Mouse (Mus musculus): ENCODE results near the gene 2310011J03Rik. TPM values are rescaled to one million over a fixed set of nuclear protein-coding genes. Genes with fewer than 3 reads are reported as not detected.
A peak's percentile ranks its signal among the peaks of the same experiment; 100 is the strongest.

The 2310011J03Rik gene
- polyA plus RNA-seq, 1 experiment: 47.8 TPM

GRCm38 (mm10) chr10:80297526-80298133 lies 22.7 kb downstream of the 2310011J03Rik start:
- no peak for DNase-seq
- no peaks in the 10 kb centered on the region for H3K36me3 ChIP-seq (ENCODE audit: control insufficient read depth, insufficient read depth, low read length)
- TF ChIP-seq POLR2A (IDR thresholded peaks at IDR 0.05; ENCODE audit: low read depth, low read length) (no peak), CTCF (conservative IDR thresholded peaks at IDR 0.05; ENCODE audit: insufficient read depth, insufficient read length, low read depth, low read length) (no peak)
- no peak overlapping the region for H3K4me3 ChIP-seq (ENCODE audit: insufficient read depth, low read depth, low read length)
- H3K27ac ChIP-seq (ENCODE audit: insufficient read depth, low read depth, low read length): no peak overlapping the region
- H3K27me3 ChIP-seq (replicated peaks; ENCODE audit: control insufficient read depth, insufficient read depth, low read length): no peaks in the 10 kb centered on the region
- H3K4me1 ChIP-seq (ENCODE audit: control insufficient read depth, insufficient read depth, low read length): peaks cover 3% of the 10 kb centered on the region
- 77% methylated on average over 8 of the region's 8 CpGs for WGBS

GRCm38 (mm10) chr10:80296824-80297223 lies 23.5 kb downstream of the 2310011J03Rik start:
- WGBS: 96% methylated on average over 5 of the region's 5 CpGs
- H3K27ac ChIP-seq (ENCODE audit: insufficient read depth, low read depth, low read length): no peak overlapping the region
- DNase-seq: no peak
- H3K36me3 ChIP-seq (ENCODE audit: control insufficient read depth, insufficient read depth, low read length): no peaks in the 10 kb centered on the region
- H3K4me1 ChIP-seq (ENCODE audit: control insufficient read depth, insufficient read depth, low read length): peaks cover under 1% of the 10 kb centered on the region
- H3K27me3 ChIP-seq (replicated peaks; ENCODE audit: control insufficient read depth, insufficient read depth, low read length): no peaks in the 10 kb centered on the region
- no peak for TF ChIP-seq CTCF (conservative IDR thresholded peaks at IDR 0.05; ENCODE audit: insufficient read depth, insufficient read length, low read depth, low read length)
- TF ChIP-seq POLR2A (IDR thresholded peaks at IDR 0.05; ENCODE audit: low read depth, low read length): no peak
- H3K4me3 ChIP-seq (ENCODE audit: insufficient read depth, low read depth, low read length): no peak overlapping the region

GRCm38 (mm10) chr10:80295618-80296425 lies 24.5 kb downstream of the 2310011J03Rik start, which contains the start of gene Apc2:
TSS of gene Apc2 (plus strand) at chr10:80295977.
- Histone ChIP-seq H3K36me3 (ENCODE audit: control insufficient read depth, insufficient read depth, low read length) (no peaks in the 10 kb centered on the region), H3K4me1 (ENCODE audit: control insufficient read depth, insufficient read depth, low read length) (no peaks in the 10 kb centered on the region; the same call in 1 of the 2 replicates), H3K4me3 (ENCODE audit: insufficient read depth, low read depth, low read length) (peak within 1 kb of the TSS; percentile 55), H3K27ac (ENCODE audit: insufficient read depth, low read depth, low read length) (no peak within 1 kb of the TSS), H3K27me3 (replicated peaks; ENCODE audit: control insufficient read depth, insufficient read depth, low read length) (no peaks in the 10 kb centered on the region)
- TF ChIP-seq CTCF (conservative IDR thresholded peaks at IDR 0.05; ENCODE audit: insufficient read depth, insufficient read length, low read depth, low read length): peak; percentile 83
- TF ChIP-seq POLR2A (IDR thresholded peaks at IDR 0.05; ENCODE audit: low read depth, low read length): no peak
- peak; percentile 83 for DNase-seq
- WGBS: 3% methylated on average over 26 of the region's 26 CpGs

- Histone ChIP-seq H3K36me3 (ENCODE audit: control insufficient read depth, insufficient read depth, low read length) (no peaks in the 10 kb centered on the region), H3K27me3 (replicated peaks; ENCODE audit: control insufficient read depth, insufficient read depth, low read length) (no peaks in the 10 kb centered on the region), H3K27ac (ENCODE audit: insufficient read depth, low read depth, low read length) (no peak overlapping the region), H3K4me3 (ENCODE audit: insufficient read depth, low read depth, low read length) (no peak overlapping the region), H3K4me1 (ENCODE audit: control insufficient read depth, insufficient read depth, low read length) (no peaks in the 10 kb centered on the region; the same call in 1 of the 2 replicates)
- DNase-seq: no peak
- WGBS: 59% methylated on average over 7 of the region's 7 CpGs
- TF ChIP-seq POLR2A (IDR thresholded peaks at IDR 0.05; ENCODE audit: low read depth, low read length) (no peak), CTCF (conservative IDR thresholded peaks at IDR 0.05; ENCODE audit: insufficient read depth, insufficient read length, low read depth, low read length) (no peak)
These were observed 25.5 kb downstream of the 2310011J03Rik start for GRCm38 (mm10) chr10:80294788-80295303.

- Histone ChIP-seq H3K4me1 (ENCODE audit: control insufficient read depth, insufficient read depth, low read length) (no peaks in the 10 kb centered on the region; the same call in 1 of the 2 replicates), H3K27ac (ENCODE audit: insufficient read depth, low read depth, low read length) (no peak overlapping the region)
These were observed 26.0 kb downstream of the 2310011J03Rik start for GRCm38 (mm10) chr10:80294311-80294710.

GRCm38 (mm10) chr10:80293325-80293724 lies 27.0 kb downstream of the 2310011J03Rik start:
- no peaks in the 10 kb centered on the region; the same call in 1 of the 2 replicates for H3K4me1 ChIP-seq (ENCODE audit: control insufficient read depth, insufficient read depth, low read length)
- WGBS: 23% methylated on average over 14 of the region's 14 CpGs
- H3K36me3 ChIP-seq (ENCODE audit: control insufficient read depth, insufficient read depth, low read length): no peaks in the 10 kb centered on the region
- TF ChIP-seq POLR2A (IDR thresholded peaks at IDR 0.05; ENCODE audit: low read depth, low read length) (no peak), CTCF (conservative IDR thresholded peaks at IDR 0.05; ENCODE audit: insufficient read depth, insufficient read length, low read depth, low read length) (no peak)
- H3K27ac ChIP-seq (ENCODE audit: insufficient read depth, low read depth, low read length): no peak overlapping the region
- H3K27me3 ChIP-seq (replicated peaks; ENCODE audit: control insufficient read depth, insufficient read depth, low read length): no peaks in the 10 kb centered on the region
- no peak for DNase-seq
- H3K4me3 ChIP-seq (ENCODE audit: insufficient read depth, low read depth, low read length): peak overlapping the region; percentile 91

More at GRCm38 (mm10) chr10:80294311-80294710, 26.0 kb downstream of the 2310011J03Rik start:
- WGBS: 62% methylated on average over 4 of the region's 4 CpGs
- H3K36me3 ChIP-seq (ENCODE audit: control insufficient read depth, insufficient read depth, low read length): no peaks in the 10 kb centered on the region
- TF ChIP-seq POLR2A (IDR thresholded peaks at IDR 0.05; ENCODE audit: low read depth, low read length) (no peak), CTCF (conservative IDR thresholded peaks at IDR 0.05; ENCODE audit: insufficient read depth, insufficient read length, low read depth, low read length) (no peak)
- no peaks in the 10 kb centered on the region for H3K27me3 ChIP-seq (replicated peaks; ENCODE audit: control insufficient read depth, insufficient read depth, low read length)
- no peak overlapping the region for H3K4me3 ChIP-seq (ENCODE audit: insufficient read depth, low read depth, low read length)
- DNase-seq: no peak
